Mouse (Mus musculus) kidney, postnatal 4 days (tissue): ENCODE measurements around the gene Mast3.
A peak's percentile ranks its signal among the peaks of the same experiment; 100 is the strongest.

ENCODE experiments used
- DNase-seq, 2 experiments: peaks; one replicate each; pipeline ENCODE4 v3.0.0; 2021; ENCODE audit warnings: mixed read lengths in 2 of 2

The Mast3 gene

GRCm38 (mm10) chr8:70757523-70758307, 47.1 kb downstream of the Mast3 start:
- peak; percentile 59 to 69 for DNase-seq

GRCm38 (mm10) chr8:70756476-70757040, 48.3 kb downstream of the Mast3 start:
- DNase-seq, result peak; percentile 1 to 3

GRCm38 (mm10) chr8:70755661-70756475, 49.0 kb downstream of the Mast3 start:
- DNase-seq, result peak; percentile 4 to 7

- DNase-seq, result peak; percentile 75 to 83
Observed at GRCm38 (mm10) chr8:70754871-70755660, 49.8 kb downstream of the Mast3 start.

- peak; percentile 96 to 98 for DNase-seq
Observed at GRCm38 (mm10) chr8:70754043-70754870, 50.6 kb downstream of the Mast3 start, which contains the start of gene Rab3a. Gene Rab3a (plus strand): TSS chr8:70754679.

- DNase-seq, result peak; percentile 91 to 94
Observed at GRCm38 (mm10) chr8:70753151-70753550, 51.7 kb downstream of the Mast3 start.

- DNase-seq, result peak; percentile 89 to 90
Observed at GRCm38 (mm10) chr8:70752000-70752764, 52.7 kb downstream of the Mast3 start.

- peak in 1 of 2 experiments; percentile 1 for DNase-seq
Observed at GRCm38 (mm10) chr8:70750128-70750680, 54.6 kb downstream of the Mast3 start.

- peak in 1 of 2 experiments; percentile 2 for DNase-seq
Observed at GRCm38 (mm10) chr8:70749097-70749674, 55.7 kb downstream of the Mast3 start.

- DNase-seq, result peak in 1 of 2 experiments; percentile 3
Observed at GRCm38 (mm10) chr8:70748246-70749096, 56.4 kb downstream of the Mast3 start.

- peak in 1 of 2 experiments; percentile 2 for DNase-seq
Observed at GRCm38 (mm10) chr8:70747211-70747890, 57.5 kb downstream of the Mast3 start.

GRCm38 (mm10) chr8:70746676-70747075, 58.2 kb downstream of the Mast3 start:
- peak in 1 of 2 experiments; percentile 12 for DNase-seq

- peak in 1 of 2 experiments; percentile 8 for DNase-seq
Observed at GRCm38 (mm10) chr8:70745691-70746220, 59.1 kb downstream of the Mast3 start.

GRCm38 (mm10) chr8:70744806-70745205, 60.0 kb downstream of the Mast3 start:
- peak in 1 of 2 experiments; percentile 3 for DNase-seq

GRCm38 (mm10) chr8:70743656-70744590, 60.9 kb downstream of the Mast3 start:
- peak; percentile 67 to 80 for DNase-seq

- peak; percentile 28 to 46 for DNase-seq
Observed at GRCm38 (mm10) chr8:70742981-70743655, 61.7 kb downstream of the Mast3 start.
